Mouse (Mus musculus) left cerebral cortex, postnatal 14 days (tissue): Measurements from ENCODE around the gene Xylt1. TPM values are rescaled to one million over a fixed set of nuclear protein-coding genes. Genes with fewer than 3 reads are reported as not detected.

Experiments
- DNase-seq, 2 experiments: peaks; one replicate each; pipeline ENCODE4 v3.0.0; 2021 to 2022; ENCODE audit warnings: low spot score in 2 of 2, mixed read lengths in 1 of 2
- intact Hi-C: fragments of 180-260 bp; cut with DNase I; formaldehyde crosslinking; loops from one replicate; pipeline ENCODE4 v1.15.1; 2025
- long read RNA-seq, 2 experiments: library from polyadenylated mRNA; stranded (forward); transcript quantifications; one replicate each; pipeline ENCODE4 v2.0.0; 2021
- total RNA-seq, 2 experiments: library from RNA; stranded (reverse); gene quantifications; 2 replicates each; pipeline ENCODE4 v1.2.3; 2021

Xylt1 gene
- total RNA-seq = 10 to 100 TPM; 52.9 to 53.8 TPM
- long read RNA-seq, experiment 1, full-length matches to known transcripts = 4 of 18 reads
- long read RNA-seq, experiment 1, partial matches to known transcripts = 3 of 18 reads
- long read RNA-seq, experiment 1, other reads (novel, unspliced or antisense) = 11 of 18 reads
- long read RNA-seq, experiment 2, full-length matches to known transcripts = 2 of 8 reads
- long read RNA-seq, experiment 2, partial matches to known transcripts = 6 of 8 reads
- long read RNA-seq, experiment 2, other reads (novel, unspliced or antisense) = 0 of 8 reads

GRCm38 (mm10) chr7:117380418-117381187, at the start of gene Xylt1:
Gene Xylt1, plus strand, starts transcription at chr7:117380979.
- DNase-seq = peak; percentile 64 to 80
- intact Hi-C loops = loop anchor here (2.0 to 10.0 kb wide), 6 partner anchors 57 to 724 kb away; no protein-coding TSS in a partner anchor

- intact Hi-C loops = no loop called here
These were observed 46.8 kb upstream of the Xylt1 start for GRCm38 (mm10) chr7:117333936-117334335.

DNA sequence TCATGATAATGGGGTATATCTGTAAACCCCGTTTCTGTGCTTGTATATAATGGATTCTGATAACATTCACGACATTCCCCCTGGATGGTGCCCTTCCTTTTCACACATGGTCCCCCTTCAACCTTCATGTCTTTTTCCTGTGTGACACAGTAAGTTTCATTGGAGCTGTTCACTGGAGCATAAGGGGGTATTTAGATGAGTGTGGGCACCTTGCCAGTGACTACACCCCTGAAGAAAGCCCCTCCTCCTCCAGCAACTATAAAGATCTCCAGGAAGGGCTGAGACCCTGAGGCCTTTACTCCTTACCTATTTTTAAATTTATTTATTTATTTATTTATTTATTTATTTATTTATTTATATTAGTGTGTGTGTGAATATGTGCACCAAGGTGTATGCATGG, 24.5 kb upstream of the Xylt1 start:
- no peak for DNase-seq
- intact Hi-C loops = no loop called here

More at GRCm38 (mm10) chr7:117333936-117334335, 46.8 kb upstream of the Xylt1 start:
- DNase-seq = no peak

DNA sequence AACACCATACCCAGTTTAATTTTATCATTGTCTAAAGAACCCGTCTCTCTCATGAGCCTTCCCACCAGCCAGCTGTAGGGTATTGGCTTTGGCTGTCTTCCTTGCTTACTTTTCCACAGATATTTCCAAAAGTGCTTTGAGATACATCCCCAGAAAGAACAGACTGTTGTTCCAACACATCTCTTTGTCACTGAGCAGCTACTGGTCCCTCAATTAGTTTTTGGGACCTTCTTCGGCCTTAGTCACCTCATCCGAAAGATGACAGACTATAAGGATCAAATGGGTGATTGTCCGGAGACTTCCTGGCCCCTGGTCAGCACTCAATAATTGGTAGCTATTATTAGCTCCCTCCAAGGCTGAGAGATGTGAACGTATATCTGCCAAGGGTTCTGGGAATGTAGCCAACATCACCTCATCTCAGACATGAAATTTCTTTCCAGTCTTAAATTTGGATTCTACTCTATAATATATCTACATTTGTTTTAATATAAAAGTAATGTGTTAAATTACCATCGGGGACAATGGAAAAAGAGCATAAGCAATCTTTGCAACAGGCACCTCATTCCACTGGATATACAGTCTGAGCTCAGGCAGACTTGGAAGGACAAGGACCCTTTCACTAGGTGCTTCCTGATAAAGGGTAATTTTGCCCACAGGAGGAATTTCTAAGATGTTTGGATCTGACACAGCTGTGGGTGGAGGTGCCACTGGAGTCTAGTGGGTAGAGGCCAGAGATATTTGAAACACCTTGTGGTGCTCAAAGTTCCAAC, 23.2 kb upstream of the Xylt1 start:
- intact Hi-C loops = no loop called here
- DNase-seq = peak; percentile 35 to 45

DNA sequence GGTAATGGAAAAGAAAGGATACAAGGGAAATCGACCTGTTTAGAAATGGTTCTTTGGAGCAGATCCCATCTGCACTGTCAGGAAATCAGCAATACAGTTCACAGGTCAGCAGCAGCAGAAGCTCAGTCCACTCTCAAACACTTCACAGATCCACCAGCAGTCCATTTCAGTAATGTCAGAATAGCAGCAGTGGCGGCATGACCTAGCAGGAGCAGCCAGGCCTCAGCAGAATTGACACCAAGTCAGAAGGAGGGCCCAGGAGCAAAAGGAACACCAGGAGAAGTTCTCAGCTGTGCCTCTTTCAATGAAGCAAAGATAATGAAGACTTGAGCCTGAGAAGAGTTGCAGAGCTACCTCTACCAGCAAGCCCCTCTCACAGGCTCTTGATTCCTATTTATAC, 19.5 kb upstream of the Xylt1 start:
- intact Hi-C loops = no loop called here

GRCm38 (mm10) chr7:117362493-117362892, 18.3 kb upstream of the Xylt1 start:
- intact Hi-C loops = no loop called here
- DNase-seq = no peak

More for the DNA sequence above, 19.5 kb upstream of the Xylt1 start:
- DNase-seq = no peak

- DNase-seq = no peak
- intact Hi-C loops = no loop called here
These were observed 12.0 kb upstream of the Xylt1 start for GRCm38 (mm10) chr7:117368647-117369289.

GRCm38 (mm10) chr7:117369290-117369941, 11.4 kb upstream of the Xylt1 start:
- no peak for DNase-seq
- intact Hi-C loops = no loop called here

DNA sequence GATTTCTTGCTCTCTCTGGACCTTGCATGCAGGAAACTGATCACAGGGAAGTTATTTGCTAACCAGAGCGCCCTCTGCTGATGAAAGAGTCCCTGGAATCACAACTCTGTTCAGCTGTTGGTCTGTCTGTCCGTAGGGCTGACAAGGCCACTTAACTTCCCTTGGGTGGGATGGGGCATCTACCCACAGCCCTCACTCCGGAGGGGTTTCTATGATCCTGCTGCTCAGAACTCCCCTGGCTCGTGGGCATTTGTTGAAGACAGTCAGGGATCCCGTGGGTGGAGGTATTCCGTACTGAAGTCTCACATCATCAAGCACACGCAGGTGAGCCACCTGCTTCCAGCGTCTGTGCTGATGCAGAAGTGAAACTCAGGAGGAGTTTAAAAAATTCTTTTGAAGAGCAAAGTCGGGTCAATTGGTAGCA, 4.9 kb upstream of the Xylt1 start:
- DNase-seq = peak; percentile 77 to 84
- intact Hi-C loops = loop anchor here (5.0 to 10.0 kb wide), 3 partner anchors 431 to 734 kb away; no protein-coding TSS in a partner anchor

DNA sequence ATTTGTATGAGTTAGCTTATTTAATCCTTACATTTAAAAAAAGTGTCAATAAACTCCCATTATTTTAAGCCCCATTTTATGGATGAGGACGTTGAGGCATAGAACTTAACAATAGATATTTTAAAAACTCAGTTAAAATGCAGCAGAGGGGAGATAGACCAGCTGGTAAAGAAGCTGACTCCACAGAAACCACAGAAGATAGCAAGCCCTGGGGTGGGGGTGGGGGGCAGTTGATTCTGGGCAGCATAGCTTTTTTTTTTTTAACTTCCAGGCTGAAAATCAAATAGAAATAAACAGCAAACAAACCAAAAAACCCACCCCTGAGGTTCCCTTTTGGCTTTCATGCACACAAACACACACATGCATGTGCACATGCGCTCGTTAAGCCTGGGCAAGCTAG, 3.6 kb upstream of the Xylt1 start:
- intact Hi-C loops = loop anchor here (5.0 to 10.0 kb wide), 3 partner anchors 432 to 735 kb away; no protein-coding TSS in a partner anchor
- DNase-seq = no peak

- intact Hi-C loops = loop anchor here (2.0 to 10.0 kb wide), 6 partner anchors 57 to 725 kb away; no protein-coding TSS in a partner anchor
- no peak for DNase-seq
These were observed 752 bp upstream of the Xylt1 start for GRCm38 (mm10) chr7:117380036-117380417.

DNA sequence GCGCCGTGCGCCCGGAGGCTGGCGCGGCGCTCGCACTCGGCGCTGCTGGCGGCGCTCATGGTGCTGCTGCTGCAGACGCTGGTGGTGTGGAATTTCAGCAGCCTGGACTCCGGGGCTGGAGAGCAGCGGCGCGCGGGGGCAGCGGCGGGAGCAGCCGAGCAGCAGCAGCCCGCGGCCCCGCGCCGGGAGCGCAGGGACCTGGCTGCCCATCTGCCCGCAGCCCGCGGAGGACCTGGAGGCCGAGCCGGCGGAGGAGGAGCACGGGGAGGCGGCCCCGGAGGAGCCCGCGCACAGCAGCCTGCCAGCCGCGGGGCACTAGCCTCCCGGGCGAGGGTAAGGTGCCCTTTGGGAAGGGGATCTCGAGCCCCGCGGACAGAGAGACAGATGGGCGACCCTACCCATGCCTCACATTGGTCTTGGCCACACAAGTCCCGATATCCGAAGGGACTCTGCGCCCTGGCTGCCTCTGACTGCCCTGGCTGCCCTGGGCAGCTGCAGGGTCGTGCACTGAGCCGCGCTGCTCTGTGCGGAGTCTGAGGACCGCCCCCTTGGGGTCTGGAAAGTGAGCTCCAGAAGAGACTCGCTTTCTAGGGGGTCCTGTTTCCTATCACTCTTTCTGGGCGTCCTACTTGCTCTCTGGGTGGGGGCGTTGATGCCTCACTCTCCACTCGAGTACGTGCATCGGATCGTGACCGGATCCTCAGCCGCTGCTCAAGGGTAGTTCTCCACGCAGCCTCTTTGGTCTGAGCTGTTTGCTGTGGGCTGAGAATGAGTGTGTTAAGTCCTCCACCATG, 606 bp downstream of the Xylt1 start:
- peak in 1 of 2 experiments; percentile 37 for DNase-seq
- intact Hi-C loops = loop anchor here (2.0 to 10.0 kb wide), 6 partner anchors 56 to 723 kb away; no protein-coding TSS in a partner anchor

DNA sequence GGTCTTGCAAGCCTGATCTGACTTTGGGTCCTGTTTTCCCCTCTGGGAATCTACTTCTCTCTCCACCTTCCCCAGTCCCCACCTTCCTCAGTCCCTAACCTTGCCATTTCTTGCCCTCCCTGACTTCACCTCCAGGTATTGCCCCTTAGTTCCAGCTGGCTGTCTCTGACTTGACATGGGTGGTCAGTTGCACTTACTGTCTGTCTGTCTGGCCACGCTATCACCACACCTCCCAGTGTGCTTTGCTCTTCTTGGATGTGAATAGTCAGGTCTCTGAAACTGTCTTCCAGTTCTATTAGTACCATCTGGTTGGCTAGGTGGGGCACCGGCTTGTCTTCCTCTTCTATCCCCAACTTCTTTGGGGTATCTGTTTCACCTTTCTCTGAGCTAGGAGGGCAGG, 1.2 kb downstream of the Xylt1 start:
- intact Hi-C loops = loop anchor here (5.0 to 10.0 kb wide), 5 partner anchors 55 to 723 kb away; no protein-coding TSS in a partner anchor
- no peak for DNase-seq

- intact Hi-C loops = loop anchor here (5.0 to 10.0 kb wide), 5 partner anchors 54 to 721 kb away; no protein-coding TSS in a partner anchor
- DNase-seq = peak; percentile 68 to 71
These were observed 2.6 kb downstream of the Xylt1 start for GRCm38 (mm10) chr7:117383147-117383940.

GRCm38 (mm10) chr7:117386376-117386775, 5.6 kb downstream of the Xylt1 start:
- no peak for DNase-seq
- intact Hi-C loops = loop anchor here (10.0 kb wide), 2 partner anchors 78 to 718 kb away; no protein-coding TSS in a partner anchor

DNA sequence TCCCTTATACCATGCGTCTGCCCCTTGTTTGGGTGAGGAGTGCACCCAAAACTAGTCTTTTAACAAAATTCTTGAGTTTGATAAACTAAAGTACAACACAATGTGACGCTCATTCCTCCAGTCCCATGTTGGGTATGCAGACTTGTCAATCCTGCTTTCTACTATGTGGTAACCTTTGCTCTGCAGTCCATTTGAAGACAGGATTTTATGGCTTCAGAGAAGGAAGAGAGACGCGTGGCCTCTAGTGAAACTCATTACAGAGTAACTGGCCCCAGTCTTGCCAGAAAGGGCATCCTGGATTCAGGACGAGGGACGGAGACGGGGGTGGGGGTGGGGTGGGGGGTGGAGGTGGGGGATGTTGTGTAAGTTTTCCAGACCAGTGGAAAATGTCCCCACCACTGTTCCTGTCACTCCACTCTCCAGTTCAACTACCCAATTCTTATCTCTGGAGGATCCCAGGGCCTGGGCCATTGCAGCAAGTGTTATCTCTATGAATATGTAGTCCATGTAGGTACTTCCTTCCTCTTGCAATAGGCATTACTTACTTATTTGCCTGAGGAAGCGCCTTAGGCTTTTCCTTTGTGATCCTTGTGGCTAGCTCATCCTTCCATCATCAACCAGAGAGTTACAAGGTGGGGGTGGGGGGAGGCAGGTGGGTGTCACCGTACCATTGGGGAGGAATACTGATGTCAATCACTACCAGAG, 7.7 kb downstream of the Xylt1 start:
- no peak for DNase-seq
- intact Hi-C loops = loop anchor here (10.0 kb wide), 2 partner anchors 76 to 716 kb away; no protein-coding TSS in a partner anchor
